Mouse (Mus musculus): ENCODE measurements at regions not wholly inside any gene's neighbourhood (a gene's known extent, or its start where the extent isn't known, plus 50 kb on each side); places are given as distances from the start of the nearest gene placed in this dataset.

- Histone ChIP-seq H3K4me1 (ENCODE audit: control insufficient read depth, insufficient read depth, low read length) (peaks cover 7% of the 10 kb centered on the region), H3K27ac (ENCODE audit: insufficient read depth, low read length) (no peak overlapping the region), H3K4me3 (ENCODE audit: insufficient read depth, low read length) (no peak overlapping the region)
- no peak for TF ChIP-seq POLR2A (IDR thresholded peaks at IDR 0.05; ENCODE audit: low read depth, low read length)
- TF ChIP-seq CTCF (IDR thresholded peaks at IDR 0.05; ENCODE audit: borderline replicate concordance, insufficient read depth, low read length) = no peak
These were observed 57.6 kb upstream of the Slc45a1 start for GRCm38 (mm10) chr4:150709391-150710130.

GRCm38 (mm10) chr4:150708572-150708984 is 56.6 kb upstream of the Slc45a1 start:
- peaks cover 7% of the 10 kb centered on the region for H3K4me1 ChIP-seq (ENCODE audit: control insufficient read depth, insufficient read depth, low read length)
- no peak overlapping the region for H3K4me3 ChIP-seq (ENCODE audit: insufficient read depth, low read length)
- no peak for TF ChIP-seq POLR2A (IDR thresholded peaks at IDR 0.05; ENCODE audit: low read depth, low read length)
- peak; percentile 40; the same call in 1 of the 2 replicates for TF ChIP-seq CTCF (IDR thresholded peaks at IDR 0.05; ENCODE audit: borderline replicate concordance, insufficient read depth, low read length)
- H3K27ac ChIP-seq (ENCODE audit: insufficient read depth, low read length) = peak overlapping the region; percentile 70

- peak overlapping the region; percentile 70 for H3K27ac ChIP-seq (ENCODE audit: insufficient read depth, low read length)
- no peak for TF ChIP-seq CTCF (IDR thresholded peaks at IDR 0.05; ENCODE audit: borderline replicate concordance, insufficient read depth, low read length)
- no peak for TF ChIP-seq POLR2A (IDR thresholded peaks at IDR 0.05; ENCODE audit: low read depth, low read length)
These were observed 56.0 kb upstream of the Slc45a1 start for GRCm38 (mm10) chr4:150707725-150708571.

GRCm38 (mm10) chr4:150706793-150707724 is 55.1 kb upstream of the Slc45a1 start:
- Histone ChIP-seq H3K4me1 (ENCODE audit: control insufficient read depth, insufficient read depth, low read length) (peaks cover 7% of the 10 kb centered on the region), H3K4me3 (ENCODE audit: insufficient read depth, low read length) (no peak overlapping the region), H3K27ac (ENCODE audit: insufficient read depth, low read length) (peak overlapping the region; percentile 74)
- TF ChIP-seq POLR2A (IDR thresholded peaks at IDR 0.05; ENCODE audit: low read depth, low read length) = no peak
- no peak for TF ChIP-seq CTCF (IDR thresholded peaks at IDR 0.05; ENCODE audit: borderline replicate concordance, insufficient read depth, low read length)

More at GRCm38 (mm10) chr4:150707725-150708571, 56.0 kb upstream of the Slc45a1 start:
- no peak overlapping the region for H3K4me3 ChIP-seq (ENCODE audit: insufficient read depth, low read length)
- H3K4me1 ChIP-seq (ENCODE audit: control insufficient read depth, insufficient read depth, low read length) = peaks cover 7% of the 10 kb centered on the region

- H3K27ac ChIP-seq (ENCODE audit: insufficient read depth, low read length) = peak overlapping the region; percentile 74; the same call in 1 of the 2 replicates
- H3K4me3 ChIP-seq (ENCODE audit: insufficient read depth, low read length) = no peak overlapping the region
- TF ChIP-seq POLR2A (IDR thresholded peaks at IDR 0.05; ENCODE audit: low read depth, low read length) (no peak), CTCF (IDR thresholded peaks at IDR 0.05; ENCODE audit: borderline replicate concordance, insufficient read depth, low read length) (no peak)
- H3K4me1 ChIP-seq (ENCODE audit: control insufficient read depth, insufficient read depth, low read length) = peaks cover 7% of the 10 kb centered on the region
These were observed 54.3 kb upstream of the Slc45a1 start for GRCm38 (mm10) chr4:150706291-150706690.

- Histone ChIP-seq H3K4me3 (ENCODE audit: insufficient read depth, low read length) (no peak overlapping the region), H3K27ac (ENCODE audit: insufficient read depth, low read length) (no peak overlapping the region), H3K4me1 (ENCODE audit: control insufficient read depth, insufficient read depth, low read length) (peaks cover 7% of the 10 kb centered on the region)
- TF ChIP-seq CTCF (IDR thresholded peaks at IDR 0.05; ENCODE audit: borderline replicate concordance, insufficient read depth, low read length) (no peak), POLR2A (IDR thresholded peaks at IDR 0.05; ENCODE audit: low read depth, low read length) (no peak)
These were observed 51.3 kb upstream of the Slc45a1 start for GRCm38 (mm10) chr4:150703266-150703665.
